Mouse (Mus musculus): ENCODE results near the gene Henmt1. TPM values are rescaled to one million over a fixed set of nuclear protein-coding genes. Genes with fewer than 3 reads are reported as not detected.

The Henmt1 gene
- polyA plus RNA-seq, 1 experiment from 2014 or later: 0.42 TPM

DNA sequence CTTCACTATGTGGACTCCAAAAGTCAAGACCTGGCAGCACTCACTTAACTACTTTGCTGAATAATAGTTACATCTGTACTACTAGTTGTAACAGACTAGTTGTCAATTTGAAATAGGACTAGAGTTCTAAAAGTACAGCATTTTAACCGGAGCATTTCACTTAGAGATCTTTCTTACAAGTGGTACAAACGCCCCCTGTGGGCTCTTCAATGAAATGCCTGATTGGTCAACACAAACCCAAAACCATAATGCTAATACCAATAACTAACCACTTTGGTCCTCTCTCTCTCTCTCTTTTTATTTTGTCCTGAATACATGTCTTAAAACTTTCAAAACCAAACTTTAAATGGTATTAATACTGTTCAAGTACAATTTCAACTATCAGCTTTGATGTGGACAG is 37.6 kb upstream of the Henmt1 start:
- WGBS: 56% methylated on average over 2 of the region's 2 CpGs

DNA sequence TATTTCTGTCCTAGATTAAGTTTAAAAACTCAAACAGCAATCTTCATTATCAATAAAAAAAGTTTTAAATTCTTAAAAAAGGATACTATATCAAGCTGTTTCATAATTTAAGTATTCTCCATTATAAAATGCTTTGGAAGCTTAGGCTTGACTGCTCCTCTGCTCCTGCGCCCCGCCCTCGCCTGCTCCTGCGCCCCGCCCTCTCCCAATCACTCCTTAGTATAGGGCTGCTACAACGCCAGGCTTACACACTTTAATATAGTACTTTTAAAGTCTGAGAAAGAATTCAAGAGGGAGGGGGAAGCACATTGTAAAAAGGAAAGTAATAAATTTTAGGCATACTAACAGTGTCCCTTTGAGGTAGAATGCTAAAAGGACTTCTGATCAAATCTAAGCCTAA is 36.7 kb upstream of the Henmt1 start:
- Histone ChIP-seq H3K27ac (no peak overlapping the region), H3K9ac (ENCODE audit: low read depth, low read length) (no peak overlapping the region), H3K4me2 (ENCODE audit: low read length) (no peak overlapping the region), H3K36me3 (ENCODE audit: insufficient read depth, low read length) (peaks cover 30% of the 10 kb centered on the region), H3K9me3 (replicated peaks; ENCODE audit: low read length) (no peaks in the 10 kb centered on the region), H3K27me3 (ENCODE audit: insufficient read depth, low read length) (no peaks in the 10 kb centered on the region), H3K4me3 (replicated peaks; ENCODE audit: low read depth, low read length) (no peak overlapping the region), H3K4me1 (replicated peaks; ENCODE audit: insufficient read depth, low read length) (no peaks in the 10 kb centered on the region)
- no peak for TF ChIP-seq CTCF (IDR thresholded peaks at IDR 0.05; ENCODE audit: low read depth)
- WGBS: 94% methylated on average over 6 of the region's 6 CpGs
- ATAC-seq (replicated peaks; ENCODE audit: low FRiP score, low read depth): no peak
- DNase-seq (ENCODE audit: low spot score): no peak

More for the DNA sequence above, 37.6 kb upstream of the Henmt1 start:
- Histone ChIP-seq H3K9me3 (replicated peaks; ENCODE audit: low read length) (no peaks in the 10 kb centered on the region), H3K4me3 (replicated peaks; ENCODE audit: low read depth, low read length) (no peak overlapping the region), H3K27ac (no peak overlapping the region), H3K27me3 (ENCODE audit: insufficient read depth, low read length) (no peaks in the 10 kb centered on the region), H3K9ac (ENCODE audit: low read depth, low read length) (no peak overlapping the region), H3K4me2 (ENCODE audit: low read length) (no peak overlapping the region), H3K4me1 (replicated peaks; ENCODE audit: insufficient read depth, low read length) (no peaks in the 10 kb centered on the region), H3K36me3 (ENCODE audit: insufficient read depth, low read length) (peaks cover 26% of the 10 kb centered on the region)
- ATAC-seq (replicated peaks; ENCODE audit: low FRiP score, low read depth) (no peak), DNase-seq (ENCODE audit: low spot score) (peak; percentile 29)
- TF ChIP-seq CTCF (IDR thresholded peaks at IDR 0.05; ENCODE audit: low read depth): peak; percentile 40

DNA sequence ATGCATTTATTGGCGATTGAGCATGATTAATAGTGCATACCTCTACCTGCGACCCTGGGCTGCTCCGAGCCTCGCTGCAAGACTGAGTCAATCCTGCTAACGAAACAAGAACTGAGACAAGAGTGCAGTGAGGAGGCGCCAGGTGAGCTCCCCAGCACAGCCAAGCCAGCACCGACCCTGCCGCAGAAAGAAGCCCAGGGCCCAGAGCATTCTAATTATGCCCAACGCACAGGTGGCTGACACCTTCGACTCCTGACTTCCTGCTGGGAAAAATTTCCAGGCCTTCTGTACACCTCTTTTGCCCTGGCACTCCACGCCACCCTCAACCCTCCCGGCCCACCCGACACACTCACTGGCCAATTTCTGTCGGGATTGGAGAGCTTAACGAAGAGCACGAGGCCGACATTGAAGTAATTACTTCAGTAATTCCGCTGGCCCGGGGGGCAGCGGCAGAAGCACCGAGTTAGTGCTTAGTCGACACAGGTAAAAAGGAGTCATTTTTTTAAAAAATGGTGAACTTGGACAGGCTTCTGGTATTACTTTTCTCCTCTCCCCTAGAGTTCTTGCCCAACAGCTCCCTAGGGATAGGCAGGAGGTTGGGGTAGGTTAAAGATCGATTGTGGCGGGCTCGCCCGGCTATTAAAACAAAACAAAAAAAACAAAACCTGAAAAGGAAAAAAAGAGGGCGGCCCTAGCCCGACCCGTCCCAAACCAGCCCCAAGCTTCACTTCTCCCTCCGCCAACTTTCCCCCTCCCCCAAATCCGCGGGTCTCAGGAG is 29.2 kb upstream of the Henmt1 start:
- no peak for ATAC-seq (replicated peaks; ENCODE audit: low FRiP score, low read depth)

GRCm38 (mm10) chr3:108911081-108911547 is 28.6 kb upstream of the Henmt1 start:
- ATAC-seq (replicated peaks; ENCODE audit: low FRiP score, low read depth) (peak; percentile 87), DNase-seq (ENCODE audit: low spot score) (peak; percentile 87)
- peak overlapping the region; percentile 91 for H3K9ac ChIP-seq (ENCODE audit: low read depth, low read length)
- H3K36me3 ChIP-seq (ENCODE audit: insufficient read depth, low read length): peaks cover 4% of the 10 kb centered on the region; the same call in 1 of the 2 replicates
- peak overlapping the region; percentile 98 for H3K27ac ChIP-seq
- no peaks in the 10 kb centered on the region for H3K9me3 ChIP-seq (replicated peaks; ENCODE audit: low read length)
- peaks cover 5% of the 10 kb centered on the region; the same call in 1 of the 2 replicates for H3K4me1 ChIP-seq (replicated peaks; ENCODE audit: insufficient read depth, low read length)
- peak; percentile 59; the same call in 1 of the 2 replicates for TF ChIP-seq CTCF (IDR thresholded peaks at IDR 0.05; ENCODE audit: low read depth)
- H3K4me2 ChIP-seq (ENCODE audit: low read length): peak overlapping the region; percentile 79
- WGBS: under 1% methylated on average over 43 of the region's 44 CpGs
- H3K4me3 ChIP-seq (replicated peaks; ENCODE audit: low read depth, low read length): peak overlapping the region; percentile 90
- H3K27me3 ChIP-seq (ENCODE audit: insufficient read depth, low read length): no peaks in the 10 kb centered on the region

More for the DNA sequence above, 29.2 kb upstream of the Henmt1 start:
- H3K27me3 ChIP-seq (ENCODE audit: insufficient read depth, low read length): no peaks in the 10 kb centered on the region
- H3K9ac ChIP-seq (ENCODE audit: low read depth, low read length): peak overlapping the region; percentile 91
- H3K27ac ChIP-seq: peak overlapping the region; percentile 98
- peaks cover 5% of the 10 kb centered on the region; the same call in 1 of the 2 replicates for H3K36me3 ChIP-seq (ENCODE audit: insufficient read depth, low read length)
- TF ChIP-seq CTCF (IDR thresholded peaks at IDR 0.05; ENCODE audit: low read depth): no peak
- no peaks in the 10 kb centered on the region for H3K9me3 ChIP-seq (replicated peaks; ENCODE audit: low read length)
- DNase-seq (ENCODE audit: low spot score): peak; percentile 15
- peaks cover 5% of the 10 kb centered on the region; the same call in 1 of the 2 replicates for H3K4me1 ChIP-seq (replicated peaks; ENCODE audit: insufficient read depth, low read length)
- H3K4me2 ChIP-seq (ENCODE audit: low read length): peak overlapping the region; percentile 79
- peak overlapping the region; percentile 90 for H3K4me3 ChIP-seq (replicated peaks; ENCODE audit: low read depth, low read length)
- under 1% methylated on average over 32 of the region's 32 CpGs for WGBS

GRCm38 (mm10) chr3:108911548-108912413 is 27.9 kb upstream of the Henmt1 start, which contains the start of gene Prpf38b:
Gene Prpf38b, minus strand, starts transcription at chr3:108911727.
- Histone ChIP-seq H3K36me3 (ENCODE audit: insufficient read depth, low read length) (peaks cover 4% of the 10 kb centered on the region; the same call in 1 of the 2 replicates), H3K27ac (peak within 1 kb of the TSS; percentile 98), H3K9ac (ENCODE audit: low read depth, low read length) (peak within 1 kb of the TSS; percentile 91), H3K4me1 (replicated peaks; ENCODE audit: insufficient read depth, low read length) (peaks cover 5% of the 10 kb centered on the region; the same call in 1 of the 2 replicates), H3K4me2 (ENCODE audit: low read length) (peak within 1 kb of the TSS; percentile 79), H3K27me3 (ENCODE audit: insufficient read depth, low read length) (no peaks in the 10 kb centered on the region), H3K9me3 (replicated peaks; ENCODE audit: low read length) (no peaks in the 10 kb centered on the region), H3K4me3 (replicated peaks; ENCODE audit: low read depth, low read length) (peak within 1 kb of the TSS; percentile 90)
- ATAC-seq (replicated peaks; ENCODE audit: low FRiP score, low read depth) (peak; percentile 99), DNase-seq (ENCODE audit: low spot score) (peak; percentile 98)
- WGBS: under 1% methylated on average over 53 of the region's 53 CpGs
- TF ChIP-seq CTCF (IDR thresholded peaks at IDR 0.05; ENCODE audit: low read depth): 0 out of 2 replicates have a peak, but pooled peaks have one; percentile 2

DNA sequence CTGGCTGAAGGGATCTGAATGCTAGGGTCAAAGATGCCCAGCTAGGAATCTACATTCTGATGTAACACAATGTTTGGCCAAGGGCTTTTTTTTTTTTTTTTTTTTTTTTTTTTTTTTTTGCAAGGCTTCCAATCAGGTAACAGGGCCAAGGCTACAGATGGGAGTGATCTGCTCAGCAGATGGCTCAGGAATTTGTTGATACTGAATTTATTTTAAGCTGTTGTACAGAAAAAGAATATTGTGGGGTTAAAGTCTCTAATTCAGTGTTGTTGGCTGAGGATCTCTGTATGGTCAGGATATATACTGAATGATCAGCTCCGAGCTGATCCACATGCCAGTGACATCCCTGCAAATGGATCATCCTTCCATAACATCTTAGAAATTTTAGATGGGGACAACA is 23.7 kb upstream of the Henmt1 start:
- no peak for TF ChIP-seq CTCF (IDR thresholded peaks at IDR 0.05; ENCODE audit: low read depth)
- no peaks in the 10 kb centered on the region for H3K9me3 ChIP-seq (replicated peaks; ENCODE audit: low read length)
- WGBS: 88% methylated on average over 1 of the region's 1 CpGs

More for the DNA sequence above, 23.7 kb upstream of the Henmt1 start:
- Histone ChIP-seq H3K27ac (no peak overlapping the region), H3K4me2 (ENCODE audit: low read length) (no peak overlapping the region), H3K9ac (ENCODE audit: low read depth, low read length) (no peak overlapping the region), H3K27me3 (ENCODE audit: insufficient read depth, low read length) (no peaks in the 10 kb centered on the region), H3K4me1 (replicated peaks; ENCODE audit: insufficient read depth, low read length) (no peaks in the 10 kb centered on the region), H3K4me3 (replicated peaks; ENCODE audit: low read depth, low read length) (no peak overlapping the region), H3K36me3 (ENCODE audit: insufficient read depth, low read length) (no peaks in the 10 kb centered on the region)
- DNase-seq (ENCODE audit: low spot score) (no peak), ATAC-seq (replicated peaks; ENCODE audit: low FRiP score, low read depth) (no peak)
